Mouse (Mus musculus) heart, postnatal 0 days (tissue): ENCODE results near the gene Gm13285. TPM values are rescaled to one million over a fixed set of nuclear protein-coding genes. Genes with fewer than 3 reads are reported as not detected.
"Not testable (repeated sequence)": the region's sequence is repeated elsewhere in the genome, so short reads cannot be mapped to it uniquely, and the experiment has no call there.

Source experiments
- ATAC-seq: fragments of 200-750 bp; cut with Nextera tagmentation; 2 replicates; pipeline ENCODE4 v1.8.0; 2017; ENCODE audit warnings: low read depth, moderate number of reproducible peaks, moderate library complexity; ENCODE audit not compliant: insufficient read depth
- DNase-seq: peaks from one replicate; pipeline ENCODE4 v3.0.0-alpha.2; 2016; ENCODE audit warnings: low spot score
- H3K27ac ChIP-seq: fragments of 300-500 bp; sonication (generic); 2 replicates; pipeline ENCODE4 v1.5.1; 2014; ENCODE audit warnings: low read depth, mild to moderate bottlenecking
- H3K27me3 ChIP-seq: fragments of 300-500 bp; sonication (generic); 2 replicates; pipeline ENCODE4 v1.6.1; 2014; ENCODE audit warnings: low read length, mixed read lengths; ENCODE audit not compliant: control insufficient read depth, insufficient read depth
- H3K36me3 ChIP-seq: fragments of 300-500 bp; sonication (generic); replicated peaks from 2 replicates; pipeline ENCODE4 v1.6.1; 2014; ENCODE audit warnings: low read length, mixed read lengths; ENCODE audit not compliant: control insufficient read depth, insufficient read depth
- H3K4me1 ChIP-seq: fragments of 300-500 bp; sonication (generic); 2 replicates; pipeline ENCODE4 v1.6.1; 2014; ENCODE audit warnings: antibody characterized with exemption; ENCODE audit not compliant: control insufficient read depth, insufficient read depth
- H3K4me2 ChIP-seq: fragments of 300-500 bp; sonication (generic); 2 replicates; pipeline ENCODE4 v1.6.1; 2014; ENCODE audit warnings: low read depth, mild to moderate bottlenecking, low read length, moderate library complexity
- H3K4me3 ChIP-seq: fragments of 300-500 bp; sonication (generic); 2 replicates; pipeline ENCODE4 v1.5.1; 2014; ENCODE audit warnings: low read depth, low read length
- H3K9ac ChIP-seq: fragments of 300-500 bp; sonication (generic); replicated peaks from 2 replicates; pipeline ENCODE4 v1.6.1; 2014; ENCODE audit warnings: low read depth, low read length, mixed read lengths
- H3K9me3 ChIP-seq: fragments of 300-500 bp; sonication (generic); replicated peaks from 2 replicates; pipeline ENCODE4 v1.6.1; 2016; ENCODE audit warnings: low read length; ENCODE audit not compliant: control insufficient read depth
- CTCF ChIP-seq: IDR thresholded peaks from 2 replicates; pipeline ENCODE4 v1.5.1; 2016; ENCODE audit warnings: antibody characterized with exemption, control low read depth, low read depth
- WGBS: fragments of 180-500 bp; shearing (Covaris S2); extraction: QIAGEN DNeasy Blood & Tissue Kit; methylation state at CpG from one replicate; pipeline ENCODE4 v1.1.7; 2014; 5-methylcytosine and 5-hydroxymethylcytosine counted together
- polyA plus RNA-seq: library from polyadenylated mRNA; unstranded; fragments of >200 nt; fragmentation: Nextera tagmentation; extraction: Ambion mirVana; gene quantifications from 2 replicates; pipeline ENCODE4 v1.2.1, GENCODE M21; 2015
- total RNA-seq: library from RNA; depleted of rRNA; stranded (reverse); fragments of >200 nt; gene quantifications from 2 replicates; pipeline ENCODE4 v1.2.3, GENCODE M21; 2014; ENCODE audit warnings: low replicate concordance

The Gm13285 gene
- total and polyA plus RNA-seq, 2 experiments from 2014 or later = 0.50 to 0.85 TPM

GRCm38 (mm10) chr4:88781831-88782230 is 17.6 kb upstream of the Gm13285 start, which contains the start of gene Ifnz:
Ifnz (plus strand) TSS chr4:88782131.
- Histone ChIP-seq H3K4me3 (peak within 1 kb of the TSS; percentile 28; the same call in 1 of the 2 replicates), H3K27ac (peak within 1 kb of the TSS; percentile 82)
- not testable (repeated sequence) for DNase-seq

GRCm38 (mm10) chr4:88782335-88782734 is 17.1 kb upstream of the Gm13285 start:
- Histone ChIP-seq H3K4me2 (peak overlapping the region; percentile 47), H3K27ac (peak overlapping the region; percentile 82), H3K4me3 (peak overlapping the region; percentile 28; the same call in 1 of the 2 replicates)
- H3K36me3 ChIP-seq, DNase-seq, ATAC-seq, H3K9ac ChIP-seq, H3K9me3 ChIP-seq, H3K27me3 ChIP-seq, H3K4me1 ChIP-seq: not testable (repeated sequence)
- WGBS = 0% methylated on average over 5 of the region's 31 CpGs

More at GRCm38 (mm10) chr4:88781831-88782230, 17.6 kb upstream of the Gm13285 start, which contains the start of gene Ifnz:
- H3K9me3 ChIP-seq, H3K4me1 ChIP-seq, H3K9ac ChIP-seq, H3K36me3 ChIP-seq, ATAC-seq, H3K27me3 ChIP-seq: not testable (repeated sequence)
- H3K4me2 ChIP-seq = peak within 1 kb of the TSS; percentile 47
- 9% methylated on average over 3 of the region's 7 CpGs for WGBS

GRCm38 (mm10) chr4:88785409-88785808 is 14.1 kb upstream of the Gm13285 start, which contains the start of gene Gm13276:
Gm13276 (plus strand) TSS chr4:88785709.
- H3K4me2 ChIP-seq, H3K36me3 ChIP-seq, H3K9me3 ChIP-seq, H3K27me3 ChIP-seq, H3K4me3 ChIP-seq, H3K27ac ChIP-seq, ATAC-seq, H3K4me1 ChIP-seq, H3K9ac ChIP-seq, DNase-seq: not testable (repeated sequence)
- WGBS = no CpG with 5 or more reads among the region's 27 CpGs

GRCm38 (mm10) chr4:88788402-88788801 is 11.1 kb upstream of the Gm13285 start, which contains the start of gene Gm13277:
Gm13277 (plus strand) TSS chr4:88788632.
- not testable (repeated sequence) for H3K27ac ChIP-seq, DNase-seq, H3K36me3 ChIP-seq, H3K9me3 ChIP-seq, H3K27me3 ChIP-seq, H3K4me2 ChIP-seq, H3K9ac ChIP-seq, ATAC-seq, H3K4me3 ChIP-seq, H3K4me1 ChIP-seq
- 0% methylated on average over 2 of the region's 28 CpGs for WGBS
- TF ChIP-seq CTCF = peak; percentile 57

DNA sequence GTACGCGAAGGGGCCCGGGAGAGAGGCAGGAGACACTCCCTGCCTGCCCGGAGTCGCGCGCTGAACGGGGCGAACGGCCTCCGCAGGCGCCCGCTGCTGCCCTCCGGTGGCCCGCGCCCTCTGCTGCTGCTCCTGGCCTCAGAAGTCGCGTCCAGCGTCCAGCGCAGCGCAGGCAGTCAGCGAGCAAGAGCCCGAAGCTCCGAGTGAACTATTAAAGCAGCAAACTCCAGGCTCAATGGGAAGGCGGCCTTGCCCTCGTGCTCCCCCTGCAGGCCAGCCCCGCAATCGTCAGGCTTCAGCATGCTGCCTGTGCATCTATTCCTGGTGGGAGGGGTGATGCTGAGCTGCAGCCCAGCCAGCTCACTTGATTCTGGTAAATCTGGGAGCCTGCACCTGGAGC is 8.2 kb upstream of the Gm13285 start, which contains the start of gene Gm13278:
Gm13278 (plus strand) TSS at position 301 of the 400 bp plus-strand sequence.
- not testable (repeated sequence) for H3K9ac ChIP-seq, H3K36me3 ChIP-seq, H3K27me3 ChIP-seq, ATAC-seq, H3K4me2 ChIP-seq, H3K4me3 ChIP-seq, H3K4me1 ChIP-seq, H3K9me3 ChIP-seq, DNase-seq, H3K27ac ChIP-seq
- WGBS = no CpG with 5 or more reads among the region's 28 CpGs

GRCm38 (mm10) chr4:88793936-88794675 is 5.4 kb upstream of the Gm13285 start, which contains the start of gene Gm13275:
Gm13275 (plus strand) TSS chr4:88794487.
- not testable (repeated sequence) for H3K36me3 ChIP-seq, DNase-seq, H3K9me3 ChIP-seq, H3K27ac ChIP-seq, H3K4me2 ChIP-seq, H3K27me3 ChIP-seq, ATAC-seq, H3K9ac ChIP-seq, H3K4me1 ChIP-seq, H3K4me3 ChIP-seq
- peak; percentile 34; the same call in 1 of the 2 replicates for TF ChIP-seq CTCF
- 0% methylated on average over 7 of the region's 52 CpGs for WGBS

DNA sequence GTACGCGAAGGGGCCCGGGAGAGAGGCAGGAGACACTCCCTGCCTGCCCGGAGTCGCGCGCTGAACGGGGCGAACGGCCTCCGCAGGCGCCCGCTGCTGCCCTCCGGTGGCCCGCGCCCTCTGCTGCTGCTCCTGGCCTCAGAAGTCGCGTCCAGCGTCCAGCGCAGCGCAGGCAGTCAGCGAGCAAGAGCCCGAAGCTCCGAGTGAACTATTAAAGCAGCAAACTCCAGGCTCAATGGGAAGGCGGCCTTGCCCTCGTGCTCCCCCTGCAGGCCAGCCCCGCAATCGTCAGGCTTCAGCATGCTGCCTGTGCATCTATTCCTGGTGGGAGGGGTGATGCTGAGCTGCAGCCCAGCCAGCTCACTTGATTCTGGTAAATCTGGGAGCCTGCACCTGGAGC is 2.4 kb upstream of the Gm13285 start, which contains the start of gene Gm13279:
Gm13279 (plus strand) TSS at position 301 of the 400 bp plus-strand sequence.
- H3K4me1 ChIP-seq, H3K9ac ChIP-seq, H3K4me2 ChIP-seq, H3K36me3 ChIP-seq, DNase-seq, H3K4me3 ChIP-seq, H3K27me3 ChIP-seq, H3K27ac ChIP-seq, H3K9me3 ChIP-seq, ATAC-seq: not testable (repeated sequence)
- WGBS = no CpG with 5 or more reads among the region's 28 CpGs

DNA sequence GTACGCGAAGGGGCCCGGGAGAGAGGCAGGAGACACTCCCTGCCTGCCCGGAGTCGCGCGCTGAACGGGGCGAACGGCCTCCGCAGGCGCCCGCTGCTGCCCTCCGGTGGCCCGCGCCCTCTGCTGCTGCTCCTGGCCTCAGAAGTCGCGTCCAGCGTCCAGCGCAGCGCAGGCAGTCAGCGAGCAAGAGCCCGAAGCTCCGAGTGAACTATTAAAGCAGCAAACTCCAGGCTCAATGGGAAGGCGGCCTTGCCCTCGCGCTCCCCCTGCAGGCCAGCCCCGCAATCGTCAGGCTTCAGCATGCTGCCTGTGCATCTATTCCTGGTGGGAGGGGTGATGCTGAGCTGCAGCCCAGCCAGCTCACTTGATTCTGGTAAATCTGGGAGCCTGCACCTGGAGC is 3.5 kb downstream of the Gm13285 start, which contains the start of gene Gm13287:
Gm13287 (plus strand) TSS at position 301 of the 400 bp plus-strand sequence.
- H3K36me3 ChIP-seq, H3K27ac ChIP-seq, H3K4me3 ChIP-seq, H3K4me2 ChIP-seq, H3K27me3 ChIP-seq, H3K9ac ChIP-seq, DNase-seq, H3K9me3 ChIP-seq, ATAC-seq, H3K4me1 ChIP-seq: not testable (repeated sequence)
- WGBS = no CpG with 5 or more reads among the region's 29 CpGs
